Mouse (Mus musculus) thymus, adult 18-20 months (tissue): ENCODE measurements around the gene Masp2.
A peak's percentile ranks its signal among the peaks of the same experiment; 100 is the strongest.

Source experiments
- DNase-seq, 2 experiments: peaks; one replicate each; pipeline ENCODE4 v3.0.0; 2022; ENCODE audit warnings: mixed read lengths in 2 of 2

Masp2 gene

GRCm38 (mm10) chr4:148639455-148639854, 37.1 kb downstream of the Masp2 start:
- no peak for DNase-seq

GRCm38 (mm10) chr4:148641121-148641520, 38.8 kb downstream of the Masp2 start:
- no peak for DNase-seq

- DNase-seq = no peak
Measured at GRCm38 (mm10) chr4:148643291-148644156, 41.2 kb downstream of the Masp2 start, which contains the start of gene Gm572. TSS of gene Gm572 (plus strand) at chr4:148643317.

DNA sequence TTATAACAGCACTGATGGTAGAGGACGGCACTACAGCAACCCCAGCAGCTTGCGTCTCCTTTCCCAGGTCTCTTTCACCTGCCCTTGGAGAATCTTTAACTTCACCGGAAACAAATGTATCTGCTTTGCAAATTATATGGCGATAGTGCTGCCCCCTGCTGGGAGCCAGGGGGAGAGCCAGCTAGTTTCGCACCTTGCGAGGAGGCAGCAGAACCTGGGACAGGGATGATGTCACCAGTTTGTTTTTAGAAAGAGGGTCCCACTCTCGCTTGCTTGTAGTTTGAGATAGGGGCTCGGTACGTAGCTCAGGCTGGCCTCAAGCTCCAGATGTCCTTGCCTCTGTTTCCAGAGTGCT, 41.8 kb downstream of the Masp2 start:
- peak in 1 of 2 experiments; percentile 60 for DNase-seq

DNA sequence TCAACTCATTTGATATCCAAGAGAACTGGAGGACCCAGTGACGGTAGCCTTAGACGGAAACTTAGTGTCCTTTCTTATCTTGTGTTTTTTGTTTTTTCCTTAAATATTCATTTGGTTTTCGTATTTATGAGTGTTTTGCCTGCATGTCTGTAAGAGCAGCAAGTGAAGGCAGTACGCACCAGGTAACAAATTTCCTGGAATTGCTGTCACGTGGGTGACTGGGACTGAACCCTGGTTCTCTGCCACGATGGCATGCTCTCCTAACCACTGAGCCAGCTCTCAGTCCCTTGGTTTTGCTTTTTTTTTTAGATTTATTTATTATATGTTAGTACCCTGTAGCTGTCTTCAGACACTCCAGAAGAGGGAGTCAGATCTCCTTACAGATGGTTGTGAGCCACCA, 42.6 kb downstream of the Masp2 start:
- no peak for DNase-seq

GRCm38 (mm10) chr4:148646616-148647015, 44.3 kb downstream of the Masp2 start:
- DNase-seq = no peak

DNA sequence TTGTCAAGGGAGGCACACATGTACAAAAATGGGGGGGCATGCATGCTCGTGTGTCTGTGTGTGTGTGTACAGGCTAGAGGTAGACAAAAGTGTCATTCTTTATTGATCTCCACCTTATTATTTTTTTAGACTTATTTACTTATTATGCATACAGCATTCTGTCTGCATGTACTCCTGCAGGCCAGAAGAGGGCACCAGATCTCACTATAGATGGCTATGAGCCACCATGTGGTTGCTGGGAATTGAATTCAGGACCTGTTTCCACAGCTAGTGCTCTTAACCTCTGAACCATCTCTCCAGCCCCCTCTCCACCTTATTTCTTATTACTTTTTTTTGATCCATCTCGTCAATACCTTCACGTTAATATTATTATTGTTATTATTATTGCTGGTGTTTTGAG, 47.0 kb downstream of the Masp2 start:
- no peak for DNase-seq

DNA sequence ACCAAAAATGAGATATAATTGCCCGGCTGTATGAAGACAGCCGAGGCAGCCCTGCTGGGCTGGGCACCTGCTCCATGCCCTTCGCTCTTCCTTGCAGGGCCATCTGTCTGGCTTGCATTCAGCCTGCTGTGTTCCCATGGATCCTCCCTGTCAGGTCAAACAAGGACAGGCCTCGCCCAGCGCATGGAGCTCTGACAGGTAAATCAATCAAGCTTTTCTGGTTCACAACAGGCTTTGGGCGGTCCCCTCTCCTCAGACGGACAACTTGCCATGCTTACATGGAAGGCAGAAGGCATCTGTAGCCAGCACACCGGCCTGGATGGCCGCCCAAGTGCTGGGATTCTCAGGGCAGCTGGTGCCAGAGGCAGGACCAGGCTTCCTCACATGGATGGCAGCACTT, 48.7 kb downstream of the Masp2 start:
- DNase-seq = no peak

DNA sequence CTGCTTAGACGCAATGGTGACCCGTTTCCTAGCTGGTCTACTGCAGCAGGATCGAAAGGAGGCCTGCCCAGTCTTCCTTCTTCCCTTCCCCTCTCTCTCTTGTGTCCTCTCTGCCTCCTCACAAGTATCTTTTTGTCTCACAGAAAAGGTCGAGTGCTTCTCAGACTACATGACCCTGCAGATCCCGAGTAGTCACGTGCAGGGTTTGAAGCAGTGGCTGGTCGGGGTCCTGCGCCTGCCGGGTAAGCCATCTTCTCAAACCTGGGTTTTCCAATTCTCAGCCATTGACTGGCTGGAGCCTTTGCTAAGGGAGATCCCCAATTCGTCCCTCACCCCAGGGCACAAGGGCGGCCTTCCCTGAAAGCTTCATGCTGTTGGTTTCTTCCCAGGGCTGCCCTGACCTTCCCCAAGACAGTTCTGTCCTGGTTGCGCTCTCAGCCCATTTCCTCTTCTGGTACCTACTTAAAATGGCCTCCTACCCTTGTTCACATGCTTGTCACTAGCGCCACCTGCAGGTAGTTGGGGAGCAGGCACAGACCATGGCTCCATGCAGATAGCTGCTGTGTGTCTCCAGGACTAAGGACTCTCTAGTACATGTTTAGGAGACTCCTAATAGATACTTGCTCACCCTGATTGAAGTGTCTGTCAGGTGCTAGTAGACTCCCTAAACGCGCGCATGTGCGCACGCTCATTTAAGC, 52.5 kb downstream of the Masp2 start:
- peak in 1 of 2 experiments; percentile 35 for DNase-seq

DNA sequence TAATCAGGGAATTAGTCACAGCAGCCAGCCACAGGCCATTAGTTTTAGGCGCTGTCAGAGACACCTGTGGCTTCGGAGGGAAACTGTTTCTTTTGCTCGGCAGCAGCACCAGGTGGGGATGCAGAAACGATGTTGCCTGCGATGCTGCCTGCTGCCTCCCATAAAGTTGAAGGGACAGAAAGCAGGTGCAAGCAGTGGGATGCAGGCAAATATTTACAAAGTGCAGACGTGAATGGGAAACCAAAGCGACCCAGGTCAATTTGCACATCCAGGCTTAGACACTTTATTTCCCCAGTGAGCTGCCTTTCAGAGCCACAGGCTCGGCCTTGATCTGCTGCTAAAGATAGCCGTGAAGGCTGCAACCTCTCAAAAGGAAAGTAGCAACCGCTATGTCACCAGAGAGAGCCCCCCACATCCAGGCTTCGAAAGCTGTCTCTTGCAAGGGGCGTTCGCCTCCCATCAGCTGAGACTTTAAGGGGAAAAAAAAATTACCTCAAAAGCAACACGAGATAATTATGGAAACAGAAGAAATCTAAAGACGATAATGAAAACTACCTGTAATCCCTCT, 54.4 kb downstream of the Masp2 start:
- DNase-seq = peak in 1 of 2 experiments; percentile 42

DNA sequence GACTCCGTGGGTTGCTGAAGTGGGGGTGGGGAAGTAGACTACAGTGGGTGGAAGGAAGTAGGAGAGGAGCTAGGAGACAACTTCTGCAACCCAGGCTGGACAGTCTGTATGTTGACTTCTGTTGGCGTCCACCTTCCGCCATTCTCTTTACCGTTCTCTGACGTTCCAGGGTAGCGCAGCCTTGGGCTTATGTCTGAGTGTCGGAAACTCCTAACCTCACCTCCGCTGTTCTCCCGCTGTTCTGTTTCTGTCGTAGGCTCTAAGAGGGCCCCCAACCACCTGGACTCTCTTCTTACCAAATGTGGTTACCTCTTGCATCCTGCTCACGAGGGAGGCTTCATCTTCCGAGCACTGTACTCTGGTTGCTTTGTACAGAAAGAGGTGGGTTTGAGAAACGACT, 55.4 kb downstream of the Masp2 start:
- peak; percentile 57 to 79 for DNase-seq

GRCm38 (mm10) chr4:148660174-148660573, 57.8 kb downstream of the Masp2 start:
- DNase-seq = no peak

DNA sequence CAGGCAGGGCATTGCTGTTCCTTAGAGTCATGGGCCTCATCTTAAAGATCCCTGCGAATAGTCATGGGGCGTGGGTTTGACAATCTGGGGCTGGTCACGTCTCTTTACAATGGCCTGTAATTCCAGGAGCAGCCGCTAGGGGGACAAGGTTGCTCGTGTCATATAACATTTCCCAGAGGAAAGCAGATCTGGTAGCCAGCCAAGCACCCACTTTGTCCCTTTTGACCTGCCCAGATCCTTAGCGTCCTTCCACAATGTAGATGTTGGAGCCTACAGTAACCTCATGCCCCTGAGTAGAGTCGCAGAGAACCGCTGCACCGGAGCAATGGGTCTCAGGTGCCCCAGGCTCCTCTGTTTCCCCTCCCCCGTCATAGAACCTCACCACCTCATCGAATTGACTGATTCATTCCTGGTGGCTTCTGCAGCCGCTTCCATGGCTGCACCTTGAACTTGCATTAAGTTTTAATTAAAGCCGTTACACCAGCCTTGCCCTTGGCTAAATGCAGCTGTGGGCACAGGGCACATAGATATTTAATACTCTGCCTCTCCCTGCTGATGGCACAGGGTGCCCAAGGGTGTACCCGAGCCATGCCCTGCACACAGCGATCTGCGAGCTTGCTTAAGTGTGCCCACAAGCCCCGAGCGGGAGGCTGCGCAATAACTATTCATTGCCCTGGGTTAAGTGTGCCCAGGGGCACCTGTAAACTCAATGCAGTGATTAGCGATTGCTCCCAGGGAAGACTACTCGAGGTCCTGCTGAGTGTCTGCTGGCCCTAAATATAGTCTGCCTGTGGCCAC, 60.0 kb downstream of the Masp2 start:
- DNase-seq = peak in 1 of 2 experiments; percentile 47

GRCm38 (mm10) chr4:148663326-148663725, 61.0 kb downstream of the Masp2 start:
- DNase-seq = no peak

- no peak for DNase-seq
Measured at GRCm38 (mm10) chr4:148664021-148664420, 61.7 kb downstream of the Masp2 start.
